Mouse (Mus musculus) erythroblast, embryonic 14.5 days (primary cell): ENCODE data around the gene Hmg20b.

Experiments
- GATA1 ChIP-seq: IDR thresholded peaks from 2 replicates; pipeline ENCODE4 v1.6.1; 2012; ENCODE audit warnings: low read length, inconsistent platforms, mixed read lengths
- TAL1 ChIP-seq: IDR thresholded peaks from 3 replicates; pipeline ENCODE4 v1.6.1; 2012; ENCODE audit warnings: low read length, inconsistent platforms, mixed read lengths

DNA sequence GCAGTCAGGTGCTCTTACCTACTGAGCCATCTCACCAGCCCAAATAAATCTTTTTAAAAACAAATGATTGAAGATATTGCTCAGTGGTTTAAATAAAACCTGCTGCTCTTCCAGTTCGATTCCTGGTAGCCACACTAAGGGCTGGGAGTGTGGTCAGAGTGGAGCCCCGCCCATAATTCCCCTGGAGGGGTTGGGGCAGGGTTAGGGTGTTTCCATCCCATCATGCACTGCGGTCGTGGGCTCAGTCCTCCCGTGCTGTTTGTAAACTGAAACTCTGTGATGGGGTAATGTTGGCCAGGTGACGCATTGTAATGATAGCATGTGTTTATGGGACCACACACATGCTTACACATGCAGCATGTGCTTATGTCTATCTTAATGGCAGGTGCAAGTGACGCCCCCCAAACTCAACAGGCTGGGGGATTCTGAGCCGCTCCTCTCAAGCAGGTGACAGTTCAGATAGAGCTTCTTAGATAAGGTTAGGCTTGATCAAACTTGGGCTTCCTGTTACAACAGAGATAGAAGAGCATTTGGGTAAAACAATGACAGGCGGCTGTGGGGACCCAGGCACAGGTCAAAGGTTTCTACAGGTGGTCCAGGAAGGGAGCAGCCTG is 1.5 kb upstream of the Hmg20b start:
- TF ChIP-seq TAL1 (no peak), GATA1 (0 out of 2 replicates have a peak, but pooled peaks have one; percentile 4)
